Mouse (Mus musculus): ENCODE results near the gene Fam166a.

The Fam166a gene

GRCm38 (mm10) chr2:25223681-25224491, 5.3 kb downstream of the Fam166a start:
- DNase-seq (ENCODE audit: low spot score in 2 of 2) = peak in 1 of 2 experiments; percentile 47

- no peak for DNase-seq (ENCODE audit: low spot score in 2 of 2)
Measured at GRCm38 (mm10) chr2:25224492-25224765, 5.9 kb downstream of the Fam166a start, which contains the start of gene Tubb4b. Gene Tubb4b, minus strand, starts transcription at chr2:25224702.

GRCm38 (mm10) chr2:25224766-25225752, 6.5 kb downstream of the Fam166a start:
- peak; percentile 99 to 100 for DNase-seq (ENCODE audit: low spot score in 2 of 2)

- no peak for DNase-seq (ENCODE audit: low spot score in 2 of 2)
Measured at GRCm38 (mm10) chr2:25225811-25226379, 7.3 kb downstream of the Fam166a start.

- DNase-seq (ENCODE audit: low spot score in 2 of 2) = peak; percentile 40 to 52
Measured at GRCm38 (mm10) chr2:25226864-25227263, 8.3 kb downstream of the Fam166a start.

- DNase-seq (ENCODE audit: low spot score in 2 of 2) = no peak
Measured at GRCm38 (mm10) chr2:25227406-25227805, 8.9 kb downstream of the Fam166a start.

- DNase-seq (ENCODE audit: low spot score in 2 of 2) = peak; percentile 64 to 77
Measured at GRCm38 (mm10) chr2:25228431-25228889, 9.9 kb downstream of the Fam166a start.

- no peak for DNase-seq (ENCODE audit: low spot score in 2 of 2)
Measured at GRCm38 (mm10) chr2:25228995-25229530, 10.5 kb downstream of the Fam166a start.

GRCm38 (mm10) chr2:25229582-25229981, 11.0 kb downstream of the Fam166a start:
- DNase-seq (ENCODE audit: low spot score in 2 of 2) = no peak

GRCm38 (mm10) chr2:25230581-25230980, 12.0 kb downstream of the Fam166a start:
- no peak for DNase-seq (ENCODE audit: low spot score in 2 of 2)

GRCm38 (mm10) chr2:25231038-25231437, 12.5 kb downstream of the Fam166a start:
- no peak for DNase-seq (ENCODE audit: low spot score in 2 of 2)

GRCm38 (mm10) chr2:25233421-25233820, 14.9 kb downstream of the Fam166a start:
- no peak for DNase-seq (ENCODE audit: low spot score in 2 of 2)

- DNase-seq (ENCODE audit: low spot score in 2 of 2) = no peak
Measured at GRCm38 (mm10) chr2:25234050-25234449, 15.5 kb downstream of the Fam166a start, which contains the start of gene Slc34a3. Gene Slc34a3, minus strand, starts transcription at chr2:25234364.

- no peak for DNase-seq (ENCODE audit: low spot score in 2 of 2)
Measured at GRCm38 (mm10) chr2:25234551-25235220, 16.1 kb downstream of the Fam166a start.

GRCm38 (mm10) chr2:25236614-25237013, 18.1 kb downstream of the Fam166a start, which contains the start of gene Rnf224:
Gene Rnf224, minus strand, starts transcription at chr2:25236787.
- no peak for DNase-seq (ENCODE audit: low spot score in 2 of 2)

GRCm38 (mm10) chr2:25237522-25237921, 19.0 kb downstream of the Fam166a start:
- no peak for DNase-seq (ENCODE audit: low spot score in 2 of 2)

- DNase-seq (ENCODE audit: low spot score in 2 of 2) = no peak
Measured at GRCm38 (mm10) chr2:25238106-25238505, 19.6 kb downstream of the Fam166a start.

- no peak for DNase-seq (ENCODE audit: low spot score in 2 of 2)
Measured at GRCm38 (mm10) chr2:25239766-25240165, 21.2 kb downstream of the Fam166a start.

- DNase-seq (ENCODE audit: low spot score in 2 of 2) = no peak
Measured at GRCm38 (mm10) chr2:25240310-25240709, 21.8 kb downstream of the Fam166a start.

GRCm38 (mm10) chr2:25240723-25241437, 22.3 kb downstream of the Fam166a start:
- peak in 1 of 2 experiments; percentile 52 for DNase-seq (ENCODE audit: low spot score in 2 of 2)

All from frontal cortex, postnatal 14 days (tissue).